Mouse (Mus musculus) forebrain, embryonic 12.5 days (tissue): Measurements from ENCODE around the gene Thsd1. TPM values are rescaled to one million over a fixed set of nuclear protein-coding genes. Genes with fewer than 3 reads are reported as not detected.
A peak's percentile ranks its signal among the peaks of the same experiment; 100 is the strongest.

Experiments used
- ATAC-seq: fragments of 200-750 bp; cut with Nextera tagmentation; 2 replicates; pipeline ENCODE4 v1.8.0; 2017; ENCODE audit warnings: moderate TSS enrichment; ENCODE audit not compliant: low FRiP score
- H3K27ac ChIP-seq: fragments of 300-500 bp; sonication (generic); 2 replicates; pipeline ENCODE4 v1.5.1; 2016; ENCODE audit warnings: mild to moderate bottlenecking
- H3K27me3 ChIP-seq: fragments of 300-500 bp; sonication (generic); 2 replicates; pipeline ENCODE4 v1.6.1; 2016; ENCODE audit warnings: mild to moderate bottlenecking
- H3K36me3 ChIP-seq: fragments of 300-500 bp; sonication (generic); replicated peaks from 2 replicates; pipeline ENCODE4 v1.6.1; 2016; ENCODE audit warnings: mild to moderate bottlenecking
- H3K4me1 ChIP-seq: fragments of 300-500 bp; sonication (generic); 2 replicates; pipeline ENCODE4 v1.6.1; 2016
- H3K4me2 ChIP-seq: fragments of 300-500 bp; sonication (generic); 2 replicates; pipeline ENCODE4 v1.6.1; 2016; ENCODE audit warnings: mild to moderate bottlenecking, moderate library complexity
- H3K4me3 ChIP-seq: fragments of 300-500 bp; sonication (generic); replicated peaks from 2 replicates; pipeline ENCODE4 v1.5.1; 2016; ENCODE audit warnings: mild to moderate bottlenecking
- H3K9ac ChIP-seq: fragments of 300-500 bp; sonication (generic); 2 replicates; pipeline ENCODE4 v1.6.1; 2016; ENCODE audit warnings: mild to moderate bottlenecking
- H3K9me3 ChIP-seq: fragments of 300-500 bp; sonication (generic); 2 replicates; pipeline ENCODE4 v1.6.1; 2016
- WGBS: fragments of 180-500 bp; shearing (Covaris S2); methylation state at CpG from one replicate; pipeline ENCODE4 v1.1.7; 2016; 5-methylcytosine and 5-hydroxymethylcytosine counted together
- polyA plus RNA-seq: library from polyadenylated mRNA; unstranded; fragments of >200 nt; fragmentation: Nextera tagmentation; extraction: Ambion mirVana; gene quantifications from 2 replicates; pipeline ENCODE4 v1.2.1, GENCODE M21; 2016

Thsd1 gene
- 7.3 and 8.1 TPM in 2 replicates for polyA plus RNA-seq

DNA sequence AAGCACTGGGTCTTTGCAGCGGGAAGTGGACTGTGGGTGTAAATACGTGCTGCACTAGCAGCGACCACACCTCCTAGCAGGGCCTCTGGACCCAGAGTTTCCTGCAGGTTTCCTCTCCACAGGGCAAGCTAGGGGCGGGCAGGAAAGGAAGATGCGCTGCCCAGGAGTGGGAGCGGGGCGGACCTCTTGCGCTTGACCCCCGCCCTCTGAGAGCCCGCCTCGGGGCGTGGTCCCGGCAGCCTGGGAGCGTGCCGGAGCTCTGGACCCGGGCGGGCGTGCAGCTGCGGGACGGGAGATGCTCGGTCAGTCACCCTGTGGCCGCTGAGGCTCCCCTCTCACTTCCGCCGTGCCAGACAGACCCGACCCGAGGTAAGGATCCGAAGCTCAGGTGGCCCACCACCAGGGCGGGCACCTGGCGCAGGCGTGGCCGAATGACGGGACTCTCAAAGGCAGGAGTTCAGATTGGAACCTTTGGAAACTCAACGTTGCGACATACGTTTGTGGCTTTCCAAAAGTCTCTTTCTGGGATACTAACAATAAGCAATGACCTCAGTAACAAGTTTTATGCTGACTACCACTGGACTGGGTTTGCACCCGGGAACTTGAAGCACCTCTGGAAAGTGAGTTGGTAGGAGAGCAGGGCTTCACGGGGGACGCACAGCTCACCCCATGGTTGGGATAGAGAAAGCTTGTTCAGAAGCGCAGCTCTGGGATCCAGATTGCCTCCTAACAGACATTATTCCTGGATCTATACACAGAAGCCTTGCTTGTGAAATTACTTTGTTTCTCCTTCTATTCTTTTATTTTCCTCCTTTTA, at the start of gene Thsd1:
TSS of gene Thsd1 (plus strand) at position 253 of the 817 bp plus-strand sequence.
- peak within 1 kb of the TSS; percentile 52 for H3K4me3 ChIP-seq
- H3K4me2 ChIP-seq: peak within 1 kb of the TSS; percentile 94
- H3K27me3 ChIP-seq: peaks cover 24% of the 10 kb centered on the region
- no peak within 1 kb of the TSS for H3K27ac ChIP-seq
- H3K9ac ChIP-seq: peak within 1 kb of the TSS; percentile 63
- WGBS: under 1% methylated on average over 39 of the region's 39 CpGs
- H3K36me3 ChIP-seq: peaks cover 14% of the 10 kb centered on the region
- peak; percentile 74 for ATAC-seq
- peaks cover 11% of the 10 kb centered on the region for H3K4me1 ChIP-seq
- no peaks in the 10 kb centered on the region for H3K9me3 ChIP-seq

- Histone ChIP-seq H3K4me3 (peak overlapping the region; percentile 60), H3K9me3 (no peaks in the 10 kb centered on the region), H3K27ac (peak overlapping the region; percentile 82), H3K27me3 (no peaks in the 10 kb centered on the region), H3K9ac (peak overlapping the region; percentile 63), H3K4me2 (peak overlapping the region; percentile 61), H3K4me1 (peaks cover 12% of the 10 kb centered on the region), H3K36me3 (0 out of 2 replicates have a peak, but pooled peaks cover 3% of the 10 kb centered on the region)
- peak; percentile 75 for ATAC-seq
- 0% methylated on average over 3 of the region's 3 CpGs for WGBS
Observed at GRCm38 (mm10) chr8:22184884-22185283, 42.2 kb upstream of the Thsd1 start.

DNA sequence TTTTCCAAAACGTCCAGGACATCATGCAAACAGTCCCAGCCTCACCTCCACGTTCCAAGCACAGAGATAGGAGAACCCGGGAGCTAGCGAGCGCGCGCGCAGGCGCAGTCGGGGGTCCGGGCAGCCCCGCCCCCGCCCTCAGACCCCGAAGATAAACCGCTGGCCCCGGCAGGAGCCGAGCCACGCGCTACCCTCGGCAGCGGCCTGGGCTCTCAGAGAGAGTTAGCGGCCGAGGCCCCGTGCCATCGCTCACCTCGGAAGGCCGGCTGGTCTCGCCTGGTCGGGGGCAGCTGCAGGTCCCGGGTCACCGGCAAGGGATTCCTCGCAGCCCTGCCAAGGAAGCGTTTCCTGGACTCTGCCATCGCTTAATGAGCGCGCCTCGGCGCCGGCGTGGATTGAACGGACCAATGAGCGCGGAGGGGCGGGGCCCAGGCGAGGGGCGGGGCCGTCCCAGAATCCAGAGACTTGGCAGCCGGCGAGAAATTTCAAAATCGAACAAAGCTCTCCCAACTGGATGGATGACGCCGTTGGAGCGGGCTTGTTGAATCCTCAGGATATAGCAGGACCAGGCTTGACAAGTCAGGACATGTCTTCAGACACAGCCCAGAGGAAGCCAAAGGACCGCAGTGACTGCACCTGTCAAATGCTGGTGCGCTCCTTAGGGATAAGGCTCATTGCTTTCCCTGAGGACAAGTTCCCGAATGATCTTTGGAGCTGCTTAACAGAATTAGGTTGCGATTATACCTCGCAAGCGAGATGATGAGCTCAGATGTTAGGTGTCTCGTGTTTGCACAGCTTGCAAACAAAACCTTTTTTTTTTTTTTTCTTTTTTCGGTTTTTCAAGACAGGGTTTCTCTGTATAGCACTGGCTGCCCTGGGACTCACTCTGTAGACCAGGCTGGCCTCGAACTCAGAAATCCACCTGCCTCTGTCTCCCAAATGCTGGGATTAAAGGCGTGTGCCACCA, 41.4 kb upstream of the Thsd1 start, which contains the start of gene Ckap2:
TSS of gene Ckap2 (minus strand) at position 389 of the 967 bp plus-strand sequence.
- Histone ChIP-seq H3K27me3 (no peaks in the 10 kb centered on the region), H3K9me3 (no peaks in the 10 kb centered on the region), H3K27ac (peak within 1 kb of the TSS; percentile 82), H3K4me1 (peaks cover 12% of the 10 kb centered on the region), H3K9ac (peak within 1 kb of the TSS; percentile 63), H3K4me2 (peak within 1 kb of the TSS; percentile 61), H3K36me3 (no peaks in the 10 kb centered on the region), H3K4me3 (peak within 1 kb of the TSS; percentile 60)
- ATAC-seq: peak; percentile 98
- 3% methylated on average over 63 of the region's 63 CpGs for WGBS

DNA sequence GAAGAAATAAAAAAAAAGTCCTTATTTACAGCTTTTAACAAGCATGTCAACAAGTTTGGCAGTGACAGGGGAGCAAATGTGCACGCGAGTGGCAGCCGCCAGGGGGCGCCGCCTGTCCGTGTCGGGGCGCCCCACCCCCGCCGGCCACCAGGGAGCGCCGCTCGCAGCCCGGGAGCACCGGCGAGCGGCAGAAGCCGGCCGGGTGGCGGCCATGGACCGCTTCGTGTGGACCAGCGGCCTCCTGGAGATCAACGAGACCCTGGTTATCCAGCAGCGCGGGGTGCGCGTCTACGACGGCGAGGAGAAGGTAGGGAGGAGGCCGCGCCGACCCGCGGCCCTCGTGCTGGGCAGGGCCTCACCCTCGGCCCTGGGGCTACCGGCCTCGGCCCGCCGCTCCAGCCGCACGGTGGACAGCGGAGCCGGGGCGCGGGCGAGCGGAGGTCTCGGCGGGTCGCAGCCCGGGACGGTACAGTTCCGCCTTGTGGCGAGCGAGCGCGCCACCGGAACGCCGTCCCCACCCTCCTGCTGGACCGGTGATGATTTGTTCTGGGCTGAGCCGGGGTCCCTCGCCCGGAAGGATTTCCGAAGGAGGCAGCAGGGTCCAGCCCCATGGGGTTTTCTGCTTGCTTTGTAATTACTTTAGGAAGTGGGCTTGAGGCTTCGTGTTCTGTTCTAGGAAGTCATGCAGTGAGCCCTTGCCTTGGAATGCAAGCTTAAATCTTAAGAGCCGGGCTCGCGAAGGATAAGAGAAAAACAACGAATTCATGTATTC, 34.3 kb upstream of the Thsd1 start, which contains the start of gene Vps36:
TSS of gene Vps36 (plus strand) at position 150 of the 772 bp plus-strand sequence.
- no peaks in the 10 kb centered on the region; the same call in 1 of the 2 replicates for H3K36me3 ChIP-seq
- peak within 1 kb of the TSS; percentile 97 for H3K27ac ChIP-seq
- H3K4me3 ChIP-seq: peak within 1 kb of the TSS; percentile 77
- under 1% methylated on average over 60 of the region's 73 CpGs for WGBS
- peak; percentile 95 for ATAC-seq
- H3K4me1 ChIP-seq: peaks cover 13% of the 10 kb centered on the region
- H3K9ac ChIP-seq: peak within 1 kb of the TSS; percentile 92
- peak within 1 kb of the TSS; percentile 66 for H3K4me2 ChIP-seq
- H3K9me3 ChIP-seq: no peaks in the 10 kb centered on the region
- no peaks in the 10 kb centered on the region for H3K27me3 ChIP-seq

GRCm38 (mm10) chr8:22193432-22194010, 33.6 kb upstream of the Thsd1 start:
- ATAC-seq: peak; percentile 47; the same call in 1 of the 2 replicates
- H3K36me3 ChIP-seq: no peaks in the 10 kb centered on the region; the same call in 1 of the 2 replicates
- WGBS: 18% methylated on average over 12 of the region's 12 CpGs

GRCm38 (mm10) chr8:22197914-22198313, 29.2 kb upstream of the Thsd1 start:
- H3K36me3 ChIP-seq: peaks cover 25% of the 10 kb centered on the region
- no peak overlapping the region for H3K4me3 ChIP-seq
- no peak overlapping the region for H3K4me2 ChIP-seq
- H3K27me3 ChIP-seq: no peaks in the 10 kb centered on the region
- peaks cover 13% of the 10 kb centered on the region for H3K4me1 ChIP-seq
- 96% methylated on average over 6 of the region's 6 CpGs for WGBS
- no peak for ATAC-seq
- no peak overlapping the region for H3K9ac ChIP-seq
- no peaks in the 10 kb centered on the region; the same call in 1 of the 2 replicates for H3K9me3 ChIP-seq
- H3K27ac ChIP-seq: no peak overlapping the region

More at GRCm38 (mm10) chr8:22193432-22194010, 33.6 kb upstream of the Thsd1 start:
- peak overlapping the region; percentile 92 for H3K9ac ChIP-seq
- H3K27me3 ChIP-seq: no peaks in the 10 kb centered on the region
- no peaks in the 10 kb centered on the region for H3K9me3 ChIP-seq
- H3K4me2 ChIP-seq: peak overlapping the region; percentile 66
- H3K4me3 ChIP-seq: peak overlapping the region; percentile 77
- peak overlapping the region; percentile 97 for H3K27ac ChIP-seq
- peaks cover 13% of the 10 kb centered on the region for H3K4me1 ChIP-seq

- Histone ChIP-seq H3K36me3 (peaks cover 25% of the 10 kb centered on the region), H3K9ac (no peak overlapping the region), H3K4me1 (peaks cover 3% of the 10 kb centered on the region), H3K27ac (no peak overlapping the region), H3K9me3 (no peaks in the 10 kb centered on the region; the same call in 1 of the 2 replicates), H3K4me3 (no peak overlapping the region), H3K27me3 (no peaks in the 10 kb centered on the region), H3K4me2 (no peak overlapping the region)
- WGBS: 97% methylated on average over 8 of the region's 8 CpGs
- no peak for ATAC-seq
Observed at GRCm38 (mm10) chr8:22199481-22199880, 27.6 kb upstream of the Thsd1 start.

DNA sequence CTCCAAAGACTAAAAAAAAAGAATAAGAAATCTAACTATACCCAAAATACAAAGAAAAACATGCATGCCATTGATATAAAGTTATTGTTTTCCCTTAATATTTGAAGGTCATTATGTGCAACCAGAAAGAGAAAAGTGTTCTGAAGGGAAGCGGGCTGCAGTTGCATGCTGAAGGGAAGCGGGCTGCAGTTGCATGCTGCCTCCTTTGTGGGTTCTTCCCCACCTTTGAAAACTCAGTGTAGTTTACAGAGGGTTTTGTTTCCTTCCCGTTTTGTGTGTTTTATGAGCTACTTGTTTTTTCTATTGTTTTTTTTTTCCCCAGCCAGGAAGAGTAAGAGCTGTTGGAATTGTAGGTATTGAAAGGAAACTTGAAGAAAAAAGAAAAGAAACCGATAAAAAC, 19.6 kb upstream of the Thsd1 start:
- ATAC-seq: no peak
- peaks cover 37% of the 10 kb centered on the region for H3K36me3 ChIP-seq

GRCm38 (mm10) chr8:22209012-22209411, 18.1 kb upstream of the Thsd1 start:
- no peaks in the 10 kb centered on the region for H3K27me3 ChIP-seq
- ATAC-seq: no peak
- H3K27ac ChIP-seq: no peak overlapping the region
- peaks cover 39% of the 10 kb centered on the region for H3K36me3 ChIP-seq
- no peak overlapping the region for H3K4me3 ChIP-seq
- no peaks in the 10 kb centered on the region for H3K4me1 ChIP-seq
- H3K4me2 ChIP-seq: no peak overlapping the region
- 55% methylated on average over 5 of the region's 5 CpGs for WGBS
- H3K9me3 ChIP-seq: no peaks in the 10 kb centered on the region
- no peak overlapping the region for H3K9ac ChIP-seq

More for the DNA sequence above, 19.6 kb upstream of the Thsd1 start:
- no peaks in the 10 kb centered on the region for H3K4me1 ChIP-seq
- H3K27me3 ChIP-seq: no peaks in the 10 kb centered on the region
- H3K27ac ChIP-seq: no peak overlapping the region
- H3K9ac ChIP-seq: no peak overlapping the region
- 83% methylated on average over 4 of the region's 4 CpGs for WGBS
- H3K4me3 ChIP-seq: no peak overlapping the region
- H3K9me3 ChIP-seq: no peaks in the 10 kb centered on the region
- H3K4me2 ChIP-seq: no peak overlapping the region

DNA sequence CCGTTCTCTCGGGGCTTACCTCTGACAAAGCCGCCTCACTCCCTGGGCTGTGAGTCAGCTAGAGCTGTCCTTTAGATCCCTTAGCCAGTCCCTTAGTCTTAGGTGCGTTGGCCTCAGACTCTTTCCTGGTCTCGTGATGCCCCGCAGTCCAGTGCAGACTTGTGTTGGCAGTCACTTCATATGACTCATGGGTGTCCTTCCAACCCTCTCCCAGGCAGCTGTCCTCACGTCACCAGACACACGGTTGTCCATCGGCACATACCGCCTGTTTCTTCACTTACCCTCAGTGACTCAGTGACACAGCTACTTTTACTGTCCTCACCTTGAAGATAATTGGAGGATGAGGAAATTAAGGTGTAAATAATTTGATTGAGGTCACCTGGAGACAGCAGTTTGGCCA, 12.3 kb upstream of the Thsd1 start:
- Histone ChIP-seq H3K36me3 (peaks cover 70% of the 10 kb centered on the region), H3K4me1 (no peaks in the 10 kb centered on the region), H3K9ac (no peak overlapping the region), H3K27me3 (no peaks in the 10 kb centered on the region), H3K4me3 (no peak overlapping the region), H3K9me3 (no peaks in the 10 kb centered on the region), H3K4me2 (no peak overlapping the region), H3K27ac (no peak overlapping the region)
- ATAC-seq: no peak
- 95% methylated on average over 10 of the region's 10 CpGs for WGBS

DNA sequence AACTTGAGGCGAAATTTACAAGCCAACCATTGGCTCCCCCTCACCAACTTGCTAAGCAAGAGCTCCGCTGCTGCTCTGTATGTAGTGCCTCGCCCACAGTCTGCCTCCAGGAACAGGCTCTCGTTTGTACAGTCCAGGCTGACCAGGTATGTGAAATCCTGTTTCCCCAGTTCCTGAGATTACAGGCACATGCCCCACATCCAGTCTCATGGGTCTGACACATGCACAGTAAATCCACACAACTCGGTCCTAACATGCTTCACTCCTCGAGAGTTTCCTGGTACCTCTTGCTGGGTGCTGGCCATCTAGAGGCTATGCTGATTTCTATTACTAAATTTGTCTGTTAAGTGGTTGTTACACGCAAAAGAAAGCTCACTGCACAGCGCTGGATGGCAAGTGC, 752 bp upstream of the Thsd1 start:
- no peak overlapping the region for H3K4me2 ChIP-seq
- 66% methylated on average over 8 of the region's 8 CpGs for WGBS
- ATAC-seq: no peak

More for the DNA sequence above, 752 bp upstream of the Thsd1 start:
- no peak overlapping the region for H3K9ac ChIP-seq
- H3K9me3 ChIP-seq: no peaks in the 10 kb centered on the region
- no peak overlapping the region for H3K27ac ChIP-seq
- H3K4me3 ChIP-seq: no peak overlapping the region
- peaks cover 11% of the 10 kb centered on the region for H3K4me1 ChIP-seq
- H3K27me3 ChIP-seq: peaks cover 24% of the 10 kb centered on the region
- H3K36me3 ChIP-seq: peaks cover 19% of the 10 kb centered on the region
